Mouse (Mus musculus) embryonic facial prominence, embryonic 15.5 days (tissue): ENCODE data around the gene Dusp7. TPM values are rescaled to one million over a fixed set of nuclear protein-coding genes. Genes with fewer than 3 reads are reported as not detected.

ENCODE experiments used
- ATAC-seq: fragments of 200-750 bp; cut with Nextera tagmentation; 2 replicates; pipeline ENCODE4 v1.8.0; 2017; ENCODE audit warnings: low read depth, moderate TSS enrichment; ENCODE audit not compliant: insufficient number of reproducible peaks, low FRiP score, low TSS enrichment
- H3K27ac ChIP-seq: fragments of 300-500 bp; sonication (generic); replicated peaks from 2 replicates; pipeline ENCODE4 v1.5.1; 2015; ENCODE audit warnings: mild to moderate bottlenecking, inconsistent platforms
- H3K27me3 ChIP-seq: fragments of 300-500 bp; sonication (generic); 2 replicates; pipeline ENCODE4 v1.6.1; 2015; ENCODE audit warnings: inconsistent platforms
- H3K36me3 ChIP-seq: fragments of 300-500 bp; sonication (generic); 2 replicates; pipeline ENCODE4 v1.6.1; 2015; ENCODE audit warnings: mild to moderate bottlenecking, inconsistent platforms
- H3K4me1 ChIP-seq: fragments of 300-500 bp; sonication (generic); 2 replicates; pipeline ENCODE4 v1.6.1; 2015; ENCODE audit warnings: inconsistent platforms
- H3K4me2 ChIP-seq: fragments of 300-500 bp; sonication (generic); replicated peaks from 2 replicates; pipeline ENCODE4 v1.6.1; 2015; ENCODE audit warnings: mild to moderate bottlenecking, inconsistent platforms
- H3K4me3 ChIP-seq: fragments of 300-500 bp; sonication (generic); replicated peaks from 2 replicates; pipeline ENCODE4 v1.5.1; 2015; ENCODE audit warnings: mild to moderate bottlenecking, inconsistent platforms
- H3K9ac ChIP-seq: fragments of 300-500 bp; sonication (generic); 2 replicates; pipeline ENCODE4 v1.6.1; 2015; ENCODE audit warnings: inconsistent platforms
- H3K9me3 ChIP-seq: fragments of 300-500 bp; sonication (generic); replicated peaks from 2 replicates; pipeline ENCODE4 v1.6.1; 2016; ENCODE audit warnings: inconsistent platforms
- WGBS: fragments of 180-500 bp; shearing (Covaris S2); methylation state at CpG from one replicate; pipeline ENCODE4 v1.1.7; 2015; 5-methylcytosine and 5-hydroxymethylcytosine counted together
- polyA plus RNA-seq: library from polyadenylated mRNA; unstranded; fragments of >200 nt; fragmentation: Nextera tagmentation; extraction: Ambion mirVana; gene quantifications from 2 replicates; pipeline ENCODE4 v1.2.1, GENCODE M21; 2015

Dusp7 gene
- polyA plus RNA-seq, 1 experiment from 2014 or later, result 42.3 TPM

- Histone ChIP-seq H3K36me3 (no peaks in the 10 kb centered on the region), H3K4me3 (no peak overlapping the region), H3K9me3 (no peaks in the 10 kb centered on the region), H3K4me1 (peaks cover 27% of the 10 kb centered on the region), H3K27ac (no peak overlapping the region), H3K9ac (no peak overlapping the region), H3K27me3 (no peaks in the 10 kb centered on the region), H3K4me2 (no peak overlapping the region)
- no peak for ATAC-seq
- WGBS, result 73% methylated on average over 11 of the region's 11 CpGs
Measured at GRCm38 (mm10) chr9:106392828-106393527, 24.5 kb downstream of the Dusp7 start.

- ATAC-seq, result no peak
- Histone ChIP-seq H3K4me3 (no peak overlapping the region), H3K36me3 (no peaks in the 10 kb centered on the region), H3K27me3 (no peaks in the 10 kb centered on the region), H3K9ac (no peak overlapping the region), H3K9me3 (no peaks in the 10 kb centered on the region), H3K4me1 (peaks cover 27% of the 10 kb centered on the region), H3K27ac (no peak overlapping the region), H3K4me2 (no peak overlapping the region)
- 80% methylated on average over 8 of the region's 8 CpGs for WGBS
Measured at GRCm38 (mm10) chr9:106393548-106393947, 25.1 kb downstream of the Dusp7 start.

DNA sequence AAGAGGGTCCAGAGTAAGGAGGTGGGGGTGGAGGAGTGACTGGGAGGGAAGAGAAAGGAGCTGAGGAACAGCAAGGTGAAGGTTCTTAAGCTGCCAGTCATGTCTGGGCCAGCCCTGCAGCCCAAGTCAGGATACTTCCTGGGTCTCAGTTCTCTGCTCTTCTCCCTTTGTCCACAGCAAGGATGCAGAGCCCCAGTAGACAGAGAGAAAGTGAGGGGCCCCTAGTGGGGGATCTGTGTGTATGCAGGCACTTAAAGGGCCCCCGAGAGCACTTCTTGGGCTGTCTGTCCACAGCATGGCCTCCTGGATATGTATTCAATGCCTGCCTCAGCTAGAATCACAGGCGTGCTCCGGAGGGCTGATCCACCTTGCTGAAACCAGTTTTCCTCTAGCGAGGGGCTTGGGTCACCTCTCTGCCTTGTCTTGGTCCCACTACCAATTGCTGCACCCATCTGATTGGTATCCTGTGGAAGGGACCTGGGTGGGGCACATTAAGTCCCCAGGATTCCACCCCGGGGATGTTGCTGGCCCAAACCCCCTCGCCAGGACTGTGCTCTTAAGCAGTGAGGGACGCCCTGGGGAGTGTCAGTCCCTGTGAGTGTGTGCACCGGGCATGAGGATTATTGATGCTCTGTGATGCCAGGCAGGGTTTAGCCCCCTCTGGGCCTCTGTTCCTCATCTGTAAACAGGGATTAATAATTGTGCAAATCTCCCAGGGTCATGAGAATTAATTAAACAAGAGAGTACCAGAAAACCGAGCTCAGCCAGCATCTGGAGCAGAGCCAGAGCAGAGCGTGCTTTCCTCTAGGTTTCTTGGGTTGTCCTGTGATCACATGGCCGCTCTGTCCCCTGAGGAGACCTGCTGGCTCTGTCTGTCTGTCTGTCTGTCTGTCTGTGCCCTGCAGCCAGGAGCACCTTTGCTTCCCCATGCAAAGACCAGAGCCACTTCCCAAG lies 26.5 kb downstream of the Dusp7 start:
- WGBS, result 41% methylated on average over 11 of the region's 11 CpGs
- Histone ChIP-seq H3K4me1 (peaks cover 31% of the 10 kb centered on the region), H3K27ac (no peak overlapping the region), H3K9ac (no peak overlapping the region), H3K4me3 (no peak overlapping the region), H3K36me3 (no peaks in the 10 kb centered on the region), H3K9me3 (no peaks in the 10 kb centered on the region), H3K27me3 (no peaks in the 10 kb centered on the region), H3K4me2 (no peak overlapping the region)
- ATAC-seq, result no peak; the same call in 1 of the 2 replicates

DNA sequence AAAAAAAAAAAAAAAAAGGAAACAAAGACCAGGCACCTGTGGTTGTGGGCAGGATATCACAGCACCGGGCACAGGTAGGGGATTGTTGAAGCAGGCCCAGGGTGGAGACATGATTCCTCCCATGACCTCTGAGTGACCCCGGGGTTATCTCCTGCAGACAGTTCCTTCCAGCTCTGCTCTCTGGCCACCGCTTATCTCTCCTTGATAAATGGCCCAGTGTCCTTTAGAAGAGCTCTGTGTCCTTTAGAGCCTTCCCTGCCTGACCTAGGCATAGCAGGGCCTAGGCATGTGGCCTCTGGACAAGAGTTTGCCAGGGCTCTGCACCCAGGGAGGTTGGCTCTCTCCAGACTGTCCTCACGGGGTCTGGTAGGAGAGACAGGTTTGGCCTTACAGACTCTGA lies 29.3 kb downstream of the Dusp7 start:
- 72% methylated on average over 4 of the region's 4 CpGs for WGBS
- H3K4me1 ChIP-seq, result peaks cover 34% of the 10 kb centered on the region

GRCm38 (mm10) chr9:106398667-106399311 lies 30.4 kb downstream of the Dusp7 start:
- H3K4me2 ChIP-seq, result no peak overlapping the region
- 82% methylated on average over 9 of the region's 9 CpGs for WGBS
- no peak overlapping the region for H3K9ac ChIP-seq
- H3K27me3 ChIP-seq, result no peaks in the 10 kb centered on the region
- H3K27ac ChIP-seq, result no peak overlapping the region
- no peaks in the 10 kb centered on the region for H3K36me3 ChIP-seq
- H3K4me1 ChIP-seq, result peaks cover 39% of the 10 kb centered on the region
- no peak for ATAC-seq
- H3K4me3 ChIP-seq, result no peak overlapping the region
- H3K9me3 ChIP-seq, result no peaks in the 10 kb centered on the region

More for the DNA sequence above, 29.3 kb downstream of the Dusp7 start:
- Histone ChIP-seq H3K9me3 (no peaks in the 10 kb centered on the region), H3K27ac (no peak overlapping the region), H3K4me3 (no peak overlapping the region), H3K27me3 (no peaks in the 10 kb centered on the region), H3K36me3 (no peaks in the 10 kb centered on the region), H3K4me2 (no peak overlapping the region), H3K9ac (no peak overlapping the region)
- no peak for ATAC-seq

- no peak overlapping the region for H3K4me2 ChIP-seq
- no peaks in the 10 kb centered on the region for H3K27me3 ChIP-seq
- H3K9me3 ChIP-seq, result no peaks in the 10 kb centered on the region
- WGBS, result 57% methylated on average over 3 of the region's 3 CpGs
- peaks cover 30% of the 10 kb centered on the region for H3K4me1 ChIP-seq
- no peaks in the 10 kb centered on the region for H3K36me3 ChIP-seq
- no peak overlapping the region for H3K27ac ChIP-seq
- ATAC-seq, result no peak
- no peak overlapping the region for H3K9ac ChIP-seq
- no peak overlapping the region for H3K4me3 ChIP-seq
Measured at GRCm38 (mm10) chr9:106399808-106400207, 31.4 kb downstream of the Dusp7 start.

- no peak for ATAC-seq
- H3K4me3 ChIP-seq, result no peak overlapping the region
- no peaks in the 10 kb centered on the region for H3K27me3 ChIP-seq
- WGBS, result 75% methylated on average over 5 of the region's 5 CpGs
- H3K9me3 ChIP-seq, result no peaks in the 10 kb centered on the region
- H3K4me1 ChIP-seq, result peaks cover 26% of the 10 kb centered on the region
- H3K4me2 ChIP-seq, result no peak overlapping the region
- no peak overlapping the region for H3K9ac ChIP-seq
- H3K36me3 ChIP-seq, result no peaks in the 10 kb centered on the region
- H3K27ac ChIP-seq, result no peak overlapping the region
Measured at GRCm38 (mm10) chr9:106402149-106402548, 33.7 kb downstream of the Dusp7 start.

DNA sequence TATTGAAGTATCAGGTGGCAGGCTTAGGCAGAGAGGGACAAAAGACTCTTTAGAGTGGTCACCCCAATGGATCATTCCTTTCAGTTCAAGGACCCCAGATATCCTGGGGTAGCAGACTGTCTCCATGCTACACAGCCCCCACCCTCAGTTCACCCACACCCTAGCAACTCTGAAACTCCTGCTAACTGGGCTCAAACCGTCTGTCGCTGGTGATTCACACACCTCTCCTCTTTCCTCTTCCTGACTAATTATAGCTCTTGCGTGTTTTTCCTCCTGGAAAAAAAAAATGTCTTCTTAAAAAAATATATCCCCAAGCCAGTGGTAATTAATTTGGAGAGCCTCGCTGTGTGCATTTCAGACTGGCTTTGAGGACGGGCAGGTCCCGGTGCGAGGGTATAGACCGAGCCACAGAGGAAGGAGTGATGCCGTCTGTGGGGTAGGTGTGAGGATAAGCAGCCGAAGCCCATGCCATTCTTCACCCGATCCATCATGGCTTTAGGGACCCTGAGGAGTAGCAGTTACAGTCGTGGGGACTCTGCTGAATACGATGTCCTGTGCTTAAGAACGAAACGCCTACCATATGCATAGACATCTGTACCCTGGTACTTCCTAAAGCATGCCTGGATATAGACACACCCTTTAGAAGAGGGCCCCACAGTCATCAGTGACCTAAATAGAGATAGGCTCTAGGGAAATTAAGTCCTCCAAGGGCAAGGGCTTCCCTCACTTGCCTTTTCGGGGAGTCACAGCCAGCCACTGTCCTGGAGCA lies 34.4 kb downstream of the Dusp7 start:
- H3K36me3 ChIP-seq, result no peaks in the 10 kb centered on the region
- no peak overlapping the region for H3K4me3 ChIP-seq
- peaks cover 26% of the 10 kb centered on the region for H3K4me1 ChIP-seq
- 61% methylated on average over 16 of the region's 16 CpGs for WGBS
- no peaks in the 10 kb centered on the region for H3K27me3 ChIP-seq
- no peaks in the 10 kb centered on the region for H3K9me3 ChIP-seq
- H3K4me2 ChIP-seq, result no peak overlapping the region
- no peak for ATAC-seq
- no peak overlapping the region for H3K9ac ChIP-seq
- no peak overlapping the region for H3K27ac ChIP-seq

- ATAC-seq, result no peak; the same call in 1 of the 2 replicates
- H3K27ac ChIP-seq, result no peak overlapping the region
- 36% methylated on average over 6 of the region's 6 CpGs for WGBS
Measured at GRCm38 (mm10) chr9:106405275-106405674, 36.8 kb downstream of the Dusp7 start.

DNA sequence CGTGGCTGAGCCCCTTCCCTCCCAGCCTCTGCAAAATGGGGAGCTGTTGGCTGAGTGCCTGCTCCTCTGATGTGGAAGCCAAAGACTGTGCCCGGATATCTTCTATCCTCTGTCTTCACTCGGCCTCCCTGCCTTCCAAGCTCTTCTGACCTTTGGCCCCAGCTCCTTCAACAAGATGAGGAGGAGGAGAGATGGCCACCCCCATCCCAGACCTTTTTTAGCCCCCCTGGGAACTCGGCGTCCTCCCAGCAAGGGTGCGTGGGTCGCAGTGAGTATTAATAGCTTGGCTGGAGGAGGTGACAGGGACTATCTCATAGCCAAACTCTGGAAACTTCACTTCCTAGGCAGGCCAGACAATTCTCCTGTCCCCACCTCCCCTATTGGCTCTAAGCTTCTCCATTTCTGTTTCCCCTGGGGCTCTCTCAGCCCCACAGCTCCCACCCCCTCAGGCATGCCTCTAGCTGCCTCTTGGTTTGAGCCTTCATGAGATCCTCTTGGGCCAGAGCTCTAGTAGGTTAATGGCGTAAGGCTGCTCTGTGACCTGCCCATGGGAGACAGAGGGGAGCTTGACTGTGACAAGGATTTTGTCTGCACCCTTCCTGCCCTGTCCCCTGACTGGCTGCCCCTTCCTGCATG lies 38.1 kb downstream of the Dusp7 start:
- WGBS, result 45% methylated on average over 8 of the region's 8 CpGs
- Histone ChIP-seq H3K27me3 (no peaks in the 10 kb centered on the region), H3K27ac (no peak overlapping the region)

More at GRCm38 (mm10) chr9:106405275-106405674, 36.8 kb downstream of the Dusp7 start:
- H3K27me3 ChIP-seq, result no peaks in the 10 kb centered on the region
- no peaks in the 10 kb centered on the region for H3K9me3 ChIP-seq
- H3K4me2 ChIP-seq, result no peak overlapping the region
- H3K4me3 ChIP-seq, result no peak overlapping the region
- H3K4me1 ChIP-seq, result peaks cover 20% of the 10 kb centered on the region
- no peaks in the 10 kb centered on the region for H3K36me3 ChIP-seq
- H3K9ac ChIP-seq, result no peak overlapping the region

More for the DNA sequence above, 38.1 kb downstream of the Dusp7 start:
- no peak for ATAC-seq
- H3K9ac ChIP-seq, result no peak overlapping the region
- H3K9me3 ChIP-seq, result no peaks in the 10 kb centered on the region
- peaks cover 22% of the 10 kb centered on the region for H3K4me1 ChIP-seq
- no peak overlapping the region for H3K4me2 ChIP-seq
- no peak overlapping the region for H3K4me3 ChIP-seq
- H3K36me3 ChIP-seq, result no peaks in the 10 kb centered on the region
